Mouse (Mus musculus) E14TG2a.4 (cell line): ENCODE measurements around the gene Chid1.

ENCODE experiments used
- H3K27me3 ChIP-seq: 2 replicates; pipeline ENCODE4 v1.6.1; 2014; ENCODE audit warnings: low read length, control low read depth; ENCODE audit not compliant: insufficient read depth
- H3K36me3 ChIP-seq: 2 replicates; pipeline ENCODE4 v1.6.1; 2014; ENCODE audit warnings: low read length, control low read depth; ENCODE audit not compliant: insufficient read depth
- H3K4me1 ChIP-seq: replicated peaks from 2 replicates; pipeline ENCODE4 v1.6.1; 2014; ENCODE audit warnings: low read depth, low read length, control low read depth
- H3K4me3 ChIP-seq: replicated peaks from 2 replicates; pipeline ENCODE4 v1.5.1; 2014; ENCODE audit warnings: mild to moderate bottlenecking, low read length
- H3K9me3 ChIP-seq: 2 replicates; pipeline ENCODE4 v1.6.1; 2014; ENCODE audit warnings: low read length, control low read depth
- CTCF ChIP-seq: conservative IDR thresholded peaks from 2 replicates; pipeline ENCODE4 v1.5.1; 2014; ENCODE audit warnings: low read length
- NANOG ChIP-seq: IDR thresholded peaks from 2 replicates; pipeline ENCODE4 v1.6.1; 2014; ENCODE audit warnings: borderline replicate concordance, low read length, mixed read lengths
- POU5F1 ChIP-seq: IDR thresholded peaks from 2 replicates; pipeline ENCODE4 v1.6.1; 2014; ENCODE audit warnings: low read length, borderline replicate concordance

The Chid1 gene

GRCm38 (mm10) chr7:141577801-141578200 is 38.1 kb upstream of the Chid1 start:
- peaks cover 55% of the 10 kb centered on the region for H3K4me1 ChIP-seq
- H3K9me3 ChIP-seq = no peaks in the 10 kb centered on the region
- no peak overlapping the region for H3K4me3 ChIP-seq
- H3K36me3 ChIP-seq = peaks cover 28% of the 10 kb centered on the region
- TF ChIP-seq POU5F1 (no peak), CTCF (no peak), NANOG (no peak)
- no peaks in the 10 kb centered on the region for H3K27me3 ChIP-seq

DNA sequence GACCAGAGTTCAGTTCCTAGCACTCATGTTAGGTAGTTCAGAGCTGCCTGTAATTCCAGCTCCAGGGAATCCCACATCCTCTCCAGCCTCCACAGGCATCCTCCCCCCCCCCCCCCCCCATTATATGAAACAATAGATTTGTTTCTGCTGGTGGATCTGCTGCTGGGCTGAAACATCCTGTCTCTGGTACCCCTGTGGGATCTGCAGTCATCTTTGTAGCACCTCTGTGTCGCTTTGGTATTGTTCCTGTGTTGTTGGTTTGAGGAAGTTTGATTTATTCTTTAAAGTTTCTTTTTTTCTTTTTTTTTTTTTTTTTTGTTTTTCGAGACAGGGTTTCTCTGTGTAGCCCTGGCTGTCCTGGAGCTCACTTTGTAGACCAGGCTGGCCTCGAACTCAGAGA is 35.8 kb upstream of the Chid1 start:
- Histone ChIP-seq H3K4me1 (peaks cover 74% of the 10 kb centered on the region), H3K9me3 (no peaks in the 10 kb centered on the region), H3K36me3 (peaks cover 22% of the 10 kb centered on the region; the same call in 1 of the 2 replicates), H3K4me3 (no peak overlapping the region), H3K27me3 (no peaks in the 10 kb centered on the region)
- TF ChIP-seq POU5F1 (no peak), NANOG (no peak), CTCF (no peak)

DNA sequence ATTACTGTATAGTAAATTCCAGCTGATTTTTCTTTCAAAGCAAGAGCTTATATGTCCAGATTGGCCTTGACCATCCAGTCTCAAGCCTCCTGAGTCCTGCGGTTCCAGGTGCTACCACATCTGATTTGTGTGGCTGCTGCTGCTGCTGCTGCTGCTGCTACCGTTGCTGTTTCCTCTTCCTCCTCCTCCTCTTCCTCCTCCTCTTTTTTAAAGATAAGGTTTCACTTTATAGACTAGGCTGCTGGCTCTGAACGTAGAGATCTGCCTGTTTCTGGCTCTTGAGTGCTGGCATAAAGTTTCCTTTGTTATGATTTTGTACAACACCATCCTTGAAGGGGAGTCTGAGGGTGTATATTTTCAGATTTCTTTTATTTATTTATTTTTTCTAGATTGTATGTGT is 34.4 kb upstream of the Chid1 start:
- TF ChIP-seq NANOG (no peak), POU5F1 (no peak), CTCF (no peak)
- H3K27me3 ChIP-seq = no peaks in the 10 kb centered on the region
- H3K36me3 ChIP-seq = peaks cover 22% of the 10 kb centered on the region; the same call in 1 of the 2 replicates
- peaks cover 88% of the 10 kb centered on the region for H3K4me1 ChIP-seq
- no peaks in the 10 kb centered on the region for H3K9me3 ChIP-seq
- no peak overlapping the region for H3K4me3 ChIP-seq

GRCm38 (mm10) chr7:141570625-141571295 is 31.1 kb upstream of the Chid1 start:
- H3K9me3 ChIP-seq = no peaks in the 10 kb centered on the region
- H3K4me3 ChIP-seq = no peak overlapping the region
- TF ChIP-seq NANOG (no peak), POU5F1 (no peak), CTCF (no peak)
- no peaks in the 10 kb centered on the region for H3K27me3 ChIP-seq
- peaks cover 79% of the 10 kb centered on the region for H3K4me1 ChIP-seq
- peaks cover 10% of the 10 kb centered on the region for H3K36me3 ChIP-seq

DNA sequence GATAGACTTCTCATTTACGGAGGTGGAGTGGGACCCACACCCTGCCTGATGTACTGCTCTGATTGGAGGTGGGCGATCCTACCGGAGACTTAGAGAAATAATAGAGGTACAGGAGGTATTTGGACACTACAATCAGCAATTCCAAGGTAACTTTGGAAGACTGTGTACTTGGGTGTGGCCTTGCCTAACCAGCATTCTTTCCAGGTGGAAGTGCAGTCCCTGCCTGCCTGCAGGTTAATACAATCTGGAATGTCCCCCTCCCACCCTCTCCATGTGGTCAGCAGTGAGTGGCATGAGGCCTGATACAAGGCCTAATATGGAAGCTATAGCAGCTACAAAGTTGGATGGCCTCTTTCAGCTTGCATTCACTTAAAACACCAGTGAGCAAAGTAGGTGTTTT is 30.3 kb upstream of the Chid1 start:
- Histone ChIP-seq H3K4me3 (no peak overlapping the region; the same call in 1 of the 2 replicates), H3K4me1 (peaks cover 80% of the 10 kb centered on the region), H3K27me3 (no peaks in the 10 kb centered on the region), H3K9me3 (no peaks in the 10 kb centered on the region), H3K36me3 (peaks cover 15% of the 10 kb centered on the region)
- TF ChIP-seq CTCF (no peak), NANOG (no peak), POU5F1 (no peak)

DNA sequence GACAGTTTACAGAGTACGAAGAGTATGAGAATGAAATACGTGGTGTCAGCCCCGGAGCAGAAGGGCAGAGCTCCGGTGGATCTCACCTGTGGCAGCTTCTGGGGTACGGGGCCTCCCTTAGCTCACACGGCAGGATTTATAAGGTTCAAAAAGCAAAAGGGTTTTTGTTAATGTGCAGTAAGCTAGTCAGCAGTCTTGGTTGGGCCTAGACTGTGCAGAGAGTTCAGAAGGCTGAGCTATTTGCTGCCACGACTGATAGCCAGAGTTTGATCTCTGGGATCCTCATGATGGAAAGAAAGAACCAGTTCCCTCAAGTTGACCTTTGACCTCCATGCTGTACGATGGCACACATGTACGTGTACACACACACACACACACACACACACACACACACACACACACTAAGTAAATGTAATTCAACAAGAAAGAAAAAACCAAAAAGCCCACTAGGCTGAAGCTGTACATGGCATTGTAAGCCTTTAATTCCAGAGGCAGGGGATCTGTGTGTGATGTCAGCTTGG is 29.7 kb upstream of the Chid1 start:
- no peak for TF ChIP-seq CTCF
- Histone ChIP-seq H3K9me3 (no peaks in the 10 kb centered on the region), H3K36me3 (peaks cover 21% of the 10 kb centered on the region)

DNA sequence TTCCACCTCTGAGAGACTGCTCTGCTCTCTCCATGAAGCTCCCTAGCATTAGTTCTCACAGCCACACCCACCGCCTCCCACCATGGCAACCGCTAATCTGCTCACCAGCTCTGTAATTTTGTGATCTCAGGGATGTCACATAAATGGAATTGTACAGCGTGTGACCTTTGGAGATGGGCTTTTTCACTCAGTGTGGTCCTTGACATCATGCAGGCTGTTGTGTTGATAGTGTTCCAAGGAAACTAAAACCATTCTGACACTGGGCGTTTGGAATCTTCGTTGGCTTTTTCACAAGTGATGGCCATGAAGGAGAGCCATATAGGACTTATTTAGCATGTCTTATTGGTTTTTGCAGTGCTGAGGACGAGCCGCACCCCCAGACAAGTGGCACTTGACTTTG is 26.9 kb upstream of the Chid1 start:
- Histone ChIP-seq H3K4me1 (peaks cover 80% of the 10 kb centered on the region), H3K36me3 (peaks cover 25% of the 10 kb centered on the region)

More for the DNA sequence above, 29.7 kb upstream of the Chid1 start:
- Histone ChIP-seq H3K4me3 (no peak overlapping the region; the same call in 1 of the 2 replicates), H3K4me1 (peaks cover 81% of the 10 kb centered on the region), H3K27me3 (no peaks in the 10 kb centered on the region)

DNA sequence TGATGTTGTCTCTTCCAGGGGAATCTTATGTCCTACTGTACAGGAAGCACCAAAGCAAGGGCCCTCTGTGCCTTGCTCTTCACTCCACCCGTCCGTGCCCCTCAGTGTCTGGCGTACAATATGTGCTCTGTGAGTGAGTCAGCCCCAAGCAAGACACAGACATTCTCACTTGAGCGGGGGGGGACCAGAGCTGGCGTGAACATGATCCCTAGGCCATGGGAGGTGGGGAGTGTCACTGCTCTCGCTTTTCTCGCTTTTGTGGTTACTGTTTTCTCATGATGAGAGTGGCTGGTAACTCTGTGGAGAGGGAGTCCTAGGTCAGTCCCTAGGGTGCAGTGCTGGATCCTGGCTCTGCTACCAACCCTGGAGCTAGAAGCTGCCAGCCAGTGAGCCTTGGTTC is 24.9 kb upstream of the Chid1 start:
- H3K36me3 ChIP-seq = peaks cover 25% of the 10 kb centered on the region
- H3K9me3 ChIP-seq = no peaks in the 10 kb centered on the region
- H3K4me1 ChIP-seq = peaks cover 67% of the 10 kb centered on the region
- peaks cover 3% of the 10 kb centered on the region; the same call in 1 of the 2 replicates for H3K27me3 ChIP-seq
- TF ChIP-seq POU5F1 (no peak), CTCF (no peak), NANOG (no peak)
- H3K4me3 ChIP-seq = no peak overlapping the region

More for the DNA sequence above, 26.9 kb upstream of the Chid1 start:
- Histone ChIP-seq H3K4me3 (no peak overlapping the region), H3K27me3 (no peaks in the 10 kb centered on the region), H3K9me3 (no peaks in the 10 kb centered on the region)
- TF ChIP-seq POU5F1 (no peak), CTCF (no peak), NANOG (no peak)
